Mouse (Mus musculus) myocyte (in vitro differentiated cells): Measurements from ENCODE around the gene Cfap70.

Source experiments
- MYOG ChIP-seq, 3 experiments: IDR thresholded peaks; one replicate each; pipeline ENCODE4 v1.6.1; 2011; ENCODE audit warnings: control low read depth in 2 of 3, low read depth in 2 of 3, mild to moderate bottlenecking in 2 of 3; ENCODE audit not compliant: insufficient read length in 2 of 3, control insufficient read depth in 1 of 3, insufficient read depth in 1 of 3
- POLR2A ChIP-seq: IDR thresholded peaks from one replicate; pipeline ENCODE4 v1.6.1; 2011; ENCODE audit warnings: low read depth, mild to moderate bottlenecking, control low read depth, moderate library complexity; ENCODE audit not compliant: insufficient read length
- TCF12 ChIP-seq: IDR thresholded peaks from one replicate; pipeline ENCODE4 v1.6.1; 2011; ENCODE audit warnings: mild to moderate bottlenecking, control low read depth; ENCODE audit not compliant: poor library complexity, insufficient read depth, severe bottlenecking

- no peak for TF ChIP-seq MYOG (IDR thresholded peaks at IDR 0.05; ENCODE audit: control insufficient read depth in 1 of 3, insufficient read depth in 1 of 3, insufficient read length in 2 of 3, low read depth in 2 of 3)
- no peak for TF ChIP-seq POLR2A
- TF ChIP-seq TCF12, result no peak
Measured at GRCm38 (mm10) chr14:20428593-20428992, 23.4 kb downstream of the Cfap70 start.
